14 mouse cellular contexts compared by ENCODE assay signal in the genomic region with DNA sequence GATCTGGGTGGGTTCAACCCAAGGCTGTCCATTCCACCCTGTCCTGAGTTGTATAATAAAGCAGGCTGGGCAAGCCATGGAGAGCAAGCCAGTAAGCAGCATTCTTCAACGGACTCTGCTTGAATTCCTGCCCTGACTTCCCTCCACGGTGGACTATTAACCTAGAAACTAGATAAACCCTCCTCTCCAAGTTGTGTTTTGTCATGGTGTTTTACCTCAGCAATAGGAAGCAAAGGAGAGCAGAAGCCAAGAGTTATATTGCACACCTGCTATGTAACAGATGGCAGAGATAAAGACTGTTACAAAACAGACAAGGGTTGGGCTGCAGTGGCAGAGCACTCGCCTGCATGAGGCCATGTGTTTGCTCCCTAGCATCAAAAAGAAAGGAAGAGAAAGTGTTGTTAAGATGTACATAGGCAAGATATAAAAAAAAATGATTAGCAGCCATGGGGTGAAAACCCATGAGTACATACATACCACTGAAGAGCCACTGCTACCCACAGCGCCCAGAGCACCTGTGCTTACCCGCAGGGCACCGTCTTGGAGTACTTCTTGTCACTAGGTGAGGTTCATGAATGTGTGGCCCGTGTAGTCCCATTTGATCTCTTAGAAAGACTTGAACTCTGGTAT. TPM values are rescaled to one million over a fixed set of nuclear protein-coding genes. Genes with fewer than 3 reads are reported as not detected.
A peak's percentile ranks its signal among the peaks of the same experiment; 100 is the strongest.
DNase-seq lines count a peak whose midpoint lies in the region; ATAC-seq and TF ChIP-seq lines count a peak whose summit lies in the region.
"Had no signal": no experiment of that assay in that cellular context is flagged by ENCODE, and none has a peak within 500 bp of the region (broad histone marks: within the 10 kb centered on the region; RNA-seq: fewer than 3 reads in every experiment).

No protein-coding gene starts in this region.

- no peak overlapping the region for H3K4me3 ChIP-seq in heart, postnatal 0 days (ENCODE audit: low read depth, low read length)
- no peak overlapping the region for H3K4me3 ChIP-seq in kidney, embryonic 14.5 days (ENCODE audit: low read length)
- H3K4me3 ChIP-seq: limb, embryonic 15.5 days; midbrain, embryonic 12.5 days had no signal

- H3K27ac ChIP-seq in heart, postnatal 0 days (ENCODE audit: low read depth) = peak overlapping the region; percentile 47; the same call in 1 of the 2 replicates
- no peak overlapping the region for H3K27ac ChIP-seq in kidney, embryonic 14.5 days (ENCODE audit: low read depth, low read length)
- H3K27ac ChIP-seq: limb, embryonic 15.5 days; midbrain, embryonic 12.5 days had no signal

- DNase-seq in heart, postnatal 0 days (ENCODE audit: low spot score) = no peak
- DNase-seq in heart, adult 8-10 months (ENCODE audit: low spot score) = no peak
- DNase-seq in cerebellum, adult 9-10 months = peak; percentile 97
- DNase-seq in thymus, postnatal 36 days = peak; percentile 62 to 77
- DNase-seq in kidney, postnatal 25 days = no peak
- no peak for DNase-seq in retina, embryonic 14.5 days (ENCODE audit: low spot score)
- DNase-seq: gastrocnemius, postnatal 36 days; kidney, postnatal 36 days had no signal

- no peaks in the 10 kb centered on the region for H3K27me3 ChIP-seq in heart, postnatal 0 days (ENCODE audit: control insufficient read depth, insufficient read depth, low read length)
- no peaks in the 10 kb centered on the region for H3K27me3 ChIP-seq in kidney, embryonic 14.5 days (ENCODE audit: control insufficient read depth, insufficient read depth, low read length)
- H3K27me3 ChIP-seq: limb, embryonic 15.5 days; midbrain, embryonic 12.5 days had no signal

- ATAC-seq in heart, postnatal 0 days (ENCODE audit: insufficient read depth, low read depth) = no peak
- peak; percentile 75 for ATAC-seq in megakaryocyte, adult 5-6 weeks (ENCODE audit: poor library complexity, severe bottlenecking)
- no peak for ATAC-seq in kidney, embryonic 14.5 days (ENCODE audit: low FRiP score, low TSS enrichment)
- ATAC-seq: lung, postnatal 0 days had no signal

- no peaks in the 10 kb centered on the region for H3K9me3 ChIP-seq in heart, postnatal 0 days (replicated peaks; ENCODE audit: control insufficient read depth, low read length)
- no peaks in the 10 kb centered on the region for H3K9me3 ChIP-seq in kidney, embryonic 14.5 days (ENCODE audit: control insufficient read depth, low read length)
- H3K9me3 ChIP-seq: G1E; limb, embryonic 15.5 days; midbrain, embryonic 12.5 days had no signal

- no peak for TF ChIP-seq EP300 in heart, postnatal 0 days (IDR thresholded peaks at IDR 0.05; ENCODE audit: low read depth)

- H3K9ac ChIP-seq in heart, postnatal 0 days (replicated peaks; ENCODE audit: low read depth, low read length) = no peak overlapping the region
- no peak overlapping the region for H3K9ac ChIP-seq in kidney, embryonic 14.5 days (ENCODE audit: low read depth, low read length)
- H3K9ac ChIP-seq: limb, embryonic 15.5 days; midbrain, embryonic 12.5 days had no signal

- TF ChIP-seq CTCF in heart, postnatal 0 days (IDR thresholded peaks at IDR 0.05; ENCODE audit: low read depth) = no peak

- no peak overlapping the region for H3K4me2 ChIP-seq in heart, postnatal 0 days (ENCODE audit: low read depth, low read length)
- no peak overlapping the region for H3K4me2 ChIP-seq in kidney, embryonic 14.5 days (replicated peaks; ENCODE audit: low read depth, low read length)
- H3K4me2 ChIP-seq: limb, embryonic 15.5 days; midbrain, embryonic 12.5 days had no signal

- 81% methylated on average over 7 of the region's 7 CpGs for WGBS in heart, postnatal 0 days
- 88% methylated on average over 7 of the region's 7 CpGs for WGBS in kidney, embryonic 14.5 days

- no peaks in the 10 kb centered on the region for H3K4me1 ChIP-seq in heart, postnatal 0 days (ENCODE audit: control insufficient read depth, insufficient read depth)
- no peaks in the 10 kb centered on the region for H3K4me1 ChIP-seq in kidney, embryonic 14.5 days (ENCODE audit: control insufficient read depth, insufficient read depth, low read length)
- H3K4me1 ChIP-seq: limb, embryonic 15.5 days; midbrain, embryonic 12.5 days had no signal

- no peaks in the 10 kb centered on the region for H3K36me3 ChIP-seq in heart, postnatal 0 days (replicated peaks; ENCODE audit: control insufficient read depth, insufficient read depth, low read length)
- H3K36me3 ChIP-seq in kidney, embryonic 14.5 days (ENCODE audit: control insufficient read depth, insufficient read depth, low read length) = no peaks in the 10 kb centered on the region
- H3K36me3 ChIP-seq: G1E; limb, embryonic 15.5 days; midbrain, embryonic 12.5 days had no signal

RNA-seq across cellular contexts. Expression of gene Smg1, which starts 16.3 kb away (rescaled TPM):
- total RNA-seq in heart, postnatal 0 days (2014; rRNA removed; ENCODE audit: low replicate concordance) = 35.2 and 36.6 TPM in 2 replicates
- polyA plus RNA-seq in heart, postnatal 0 days (2015; fragmentation: Nextera tagmentation; extraction: Ambion mirVana) = 8.4 and 8.7 TPM in 2 replicates
- 10 to 100 TPM; 28.8 to 35.6 (median 30.2) TPM for total RNA-seq in heart, adult 8-10 months (2022)
- 55.5 and 70.0 TPM in 2 replicates for total RNA-seq in megakaryocyte, adult 5-6 weeks (2015)
- total RNA-seq in megakaryocyte, adult 5-6 weeks (2017) = 43.3 and 57.1 TPM in 2 replicates
- polyA plus RNA-seq in kidney, embryonic 14.5 days (2014; fragmentation: Nextera tagmentation; extraction: Ambion mirVana) = 17.7 and 35.3 TPM in 2 replicates

Comparison
In these comparisons a context has a peak if more than half of its experiments do, and no peak if none do; other contexts are left out.
1. DNase-seq: peak in cerebellum, adult 9-10 months (single experiment) and thymus, postnatal 36 days (2 of 2); none in heart, postnatal 0 days (single experiment), heart, adult 8-10 months (single experiment), kidney, postnatal 25 days (0 of 2) and retina, embryonic 14.5 days (single experiment).